Mouse (Mus musculus): ENCODE measurements around the gene Mapt. TPM values are rescaled to one million over a fixed set of nuclear protein-coding genes. Genes with fewer than 3 reads are reported as not detected.
A peak's percentile ranks its signal among the peaks of the same experiment; 100 is the strongest.

The Mapt gene
- polyA plus RNA-seq, 1 experiment from 2014 or later: 9.7 TPM

GRCm38 (mm10) chr11:104302628-104303027 is 71.4 kb downstream of the Mapt start:
- Histone ChIP-seq H3K36me3 (no peaks in the 10 kb centered on the region), H3K9me3 (no peaks in the 10 kb centered on the region), H3K4me3 (no peak overlapping the region), H3K4me1 (peaks cover 23% of the 10 kb centered on the region), H3K27ac (0 out of 2 replicates have a peak overlapping the region, but pooled peaks have one; percentile 11), H3K9ac (peak overlapping the region; percentile 16; the same call in 1 of the 2 replicates), H3K27me3 (no peaks in the 10 kb centered on the region), H3K4me2 (peak overlapping the region; percentile 42)
- no peak for ATAC-seq (ENCODE audit: insufficient number of reproducible peaks, insufficient read depth, low FRiP score, low TSS enrichment, low read depth)
- WGBS: 22% methylated on average over 12 of the region's 12 CpGs

- 17% methylated on average over 8 of the region's 8 CpGs for WGBS
- no peaks in the 10 kb centered on the region for H3K27me3 ChIP-seq
- peaks cover 23% of the 10 kb centered on the region for H3K4me1 ChIP-seq
- ATAC-seq (ENCODE audit: insufficient number of reproducible peaks, insufficient read depth, low FRiP score, low TSS enrichment, low read depth): no peak
- H3K36me3 ChIP-seq: no peaks in the 10 kb centered on the region
- H3K9me3 ChIP-seq: no peaks in the 10 kb centered on the region
- H3K27ac ChIP-seq: no peak overlapping the region
- no peak overlapping the region for H3K4me3 ChIP-seq
- no peak overlapping the region for H3K4me2 ChIP-seq
- no peak overlapping the region for H3K9ac ChIP-seq
These were observed 72.1 kb downstream of the Mapt start for GRCm38 (mm10) chr11:104303088-104303960.

DNA sequence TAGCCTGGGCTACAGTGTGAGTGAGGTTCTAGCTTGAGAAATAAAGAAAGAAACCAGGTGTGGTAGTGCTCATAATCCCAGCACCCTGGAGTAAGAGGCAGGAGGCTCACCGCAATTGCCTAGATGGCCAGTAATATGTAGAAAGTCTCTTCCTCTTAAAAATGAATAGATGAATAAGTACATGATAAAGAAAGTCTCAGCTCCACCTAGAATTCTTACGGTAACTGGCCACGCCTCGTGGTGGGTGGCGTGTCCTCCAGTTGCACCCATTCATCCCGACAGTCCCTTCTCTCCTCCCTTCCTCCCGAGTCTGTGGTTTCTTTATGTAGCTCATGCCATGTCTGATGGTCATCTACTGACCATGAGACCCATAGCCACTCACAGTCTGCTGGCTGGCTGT is 74.5 kb downstream of the Mapt start:
- ATAC-seq (ENCODE audit: insufficient number of reproducible peaks, insufficient read depth, low FRiP score, low TSS enrichment, low read depth): no peak

GRCm38 (mm10) chr11:104306483-104306882 is 75.3 kb downstream of the Mapt start:
- peaks cover 26% of the 10 kb centered on the region for H3K27me3 ChIP-seq
- H3K36me3 ChIP-seq: no peaks in the 10 kb centered on the region
- H3K9ac ChIP-seq: no peak overlapping the region
- no peak for ATAC-seq (ENCODE audit: insufficient number of reproducible peaks, insufficient read depth, low FRiP score, low TSS enrichment, low read depth)
- 93% methylated on average over 13 of the region's 13 CpGs for WGBS
- no peak overlapping the region for H3K4me3 ChIP-seq
- H3K9me3 ChIP-seq: no peaks in the 10 kb centered on the region
- no peak overlapping the region for H3K27ac ChIP-seq
- H3K4me1 ChIP-seq: peaks cover 19% of the 10 kb centered on the region
- H3K4me2 ChIP-seq: no peak overlapping the region

More for the DNA sequence above, 74.5 kb downstream of the Mapt start:
- peaks cover 21% of the 10 kb centered on the region for H3K27me3 ChIP-seq
- H3K4me2 ChIP-seq: no peak overlapping the region
- no peak overlapping the region for H3K4me3 ChIP-seq
- no peaks in the 10 kb centered on the region for H3K36me3 ChIP-seq
- H3K9ac ChIP-seq: no peak overlapping the region
- H3K4me1 ChIP-seq: peaks cover 19% of the 10 kb centered on the region
- 86% methylated on average over 7 of the region's 7 CpGs for WGBS
- no peaks in the 10 kb centered on the region for H3K9me3 ChIP-seq
- H3K27ac ChIP-seq: no peak overlapping the region

DNA sequence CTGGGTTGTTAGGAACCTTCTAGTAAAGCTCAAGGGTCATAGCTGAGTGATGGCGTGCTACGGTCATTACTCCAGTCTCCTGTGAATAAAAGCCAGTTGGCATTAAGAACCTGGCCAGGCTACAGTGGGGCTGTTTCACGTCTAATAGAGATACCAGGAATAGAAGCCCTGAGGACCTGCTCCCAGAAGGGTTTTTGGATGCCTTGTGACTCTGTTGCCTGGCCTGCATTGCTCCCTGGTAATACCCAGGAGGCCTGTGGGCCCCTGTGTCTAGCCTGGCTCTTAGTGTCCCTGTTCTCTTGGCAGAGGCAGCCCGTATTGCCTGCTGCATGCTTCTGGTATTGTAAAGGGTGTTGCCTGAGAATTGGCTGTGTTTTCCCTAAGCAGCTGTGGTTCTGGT is 75.9 kb downstream of the Mapt start:
- no peaks in the 10 kb centered on the region for H3K9me3 ChIP-seq
- H3K4me1 ChIP-seq: peaks cover 18% of the 10 kb centered on the region
- H3K4me3 ChIP-seq: no peak overlapping the region
- peaks cover 26% of the 10 kb centered on the region for H3K27me3 ChIP-seq
- H3K4me2 ChIP-seq: no peak overlapping the region
- H3K9ac ChIP-seq: no peak overlapping the region
- no peaks in the 10 kb centered on the region for H3K36me3 ChIP-seq
- no peak overlapping the region for H3K27ac ChIP-seq
- 67% methylated on average over 4 of the region's 4 CpGs for WGBS
- no peak for ATAC-seq (ENCODE audit: insufficient number of reproducible peaks, insufficient read depth, low FRiP score, low TSS enrichment, low read depth)

- H3K9ac ChIP-seq: no peak overlapping the region
- H3K4me1 ChIP-seq: peaks cover 3% of the 10 kb centered on the region; the same call in 1 of the 2 replicates
- no peak overlapping the region for H3K27ac ChIP-seq
- WGBS: 34% methylated on average over 12 of the region's 12 CpGs
- H3K4me2 ChIP-seq: peak overlapping the region; percentile 37
- no peak for ATAC-seq (ENCODE audit: insufficient number of reproducible peaks, insufficient read depth, low FRiP score, low TSS enrichment, low read depth)
- no peaks in the 10 kb centered on the region for H3K9me3 ChIP-seq
- peaks cover 26% of the 10 kb centered on the region for H3K27me3 ChIP-seq
- no peaks in the 10 kb centered on the region for H3K36me3 ChIP-seq
- H3K4me3 ChIP-seq: 0 out of 2 replicates have a peak overlapping the region, but pooled peaks have one; percentile 12
These were observed 78.4 kb downstream of the Mapt start for GRCm38 (mm10) chr11:104309377-104310225.

GRCm38 (mm10) chr11:104310226-104310887 is 79.2 kb downstream of the Mapt start:
- peak overlapping the region; percentile 37 for H3K4me2 ChIP-seq
- H3K9me3 ChIP-seq: no peaks in the 10 kb centered on the region
- H3K9ac ChIP-seq: no peak overlapping the region
- H3K36me3 ChIP-seq: no peaks in the 10 kb centered on the region
- 0 out of 2 replicates have a peak overlapping the region, but pooled peaks have one; percentile 12 for H3K4me3 ChIP-seq
- WGBS: 13% methylated on average over 23 of the region's 23 CpGs
- H3K27me3 ChIP-seq: peaks cover 26% of the 10 kb centered on the region
- no peak for ATAC-seq (ENCODE audit: insufficient number of reproducible peaks, insufficient read depth, low FRiP score, low TSS enrichment, low read depth)
- H3K27ac ChIP-seq: no peak overlapping the region
- H3K4me1 ChIP-seq: peaks cover 3% of the 10 kb centered on the region; the same call in 1 of the 2 replicates

DNA sequence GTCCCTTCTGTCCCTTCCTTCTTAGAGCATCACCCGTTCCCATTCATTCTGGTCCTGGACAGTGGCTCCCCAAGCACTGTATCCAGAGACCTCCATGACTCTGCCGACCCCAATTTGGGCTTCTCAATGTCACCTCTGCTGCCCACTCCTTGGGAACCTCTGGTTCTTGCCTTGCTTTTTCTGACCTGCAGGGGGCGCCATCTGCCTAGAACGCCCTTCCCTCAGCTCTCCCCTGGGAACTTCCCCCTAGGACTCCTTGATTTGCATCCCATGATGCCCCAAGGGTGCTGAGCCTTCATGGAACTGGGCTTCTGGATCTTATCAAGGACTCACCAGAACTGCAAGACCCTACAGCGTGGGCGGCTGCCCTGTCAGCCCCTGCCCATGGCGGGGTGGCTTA is 80.5 kb downstream of the Mapt start:
- peaks cover 26% of the 10 kb centered on the region for H3K27me3 ChIP-seq
- no peaks in the 10 kb centered on the region for H3K36me3 ChIP-seq
- no peak overlapping the region for H3K27ac ChIP-seq
- H3K4me1 ChIP-seq: peaks cover 3% of the 10 kb centered on the region; the same call in 1 of the 2 replicates
- no peaks in the 10 kb centered on the region for H3K9me3 ChIP-seq
- H3K4me3 ChIP-seq: no peak overlapping the region
- no peak overlapping the region for H3K4me2 ChIP-seq
- no peak overlapping the region for H3K9ac ChIP-seq
- WGBS: 76% methylated on average over 7 of the region's 7 CpGs
- no peak for ATAC-seq (ENCODE audit: insufficient number of reproducible peaks, insufficient read depth, low FRiP score, low TSS enrichment, low read depth)

GRCm38 (mm10) chr11:104315703-104316102 is 84.5 kb downstream of the Mapt start:
- H3K36me3 ChIP-seq: no peaks in the 10 kb centered on the region
- peaks cover 17% of the 10 kb centered on the region for H3K4me1 ChIP-seq
- H3K9ac ChIP-seq: no peak overlapping the region
- H3K9me3 ChIP-seq: no peaks in the 10 kb centered on the region
- peaks cover 5% of the 10 kb centered on the region; the same call in 1 of the 2 replicates for H3K27me3 ChIP-seq
- H3K27ac ChIP-seq: no peak overlapping the region
- WGBS: 6% methylated on average over 6 of the region's 6 CpGs
- H3K4me3 ChIP-seq: no peak overlapping the region
- no peak for ATAC-seq (ENCODE audit: insufficient number of reproducible peaks, insufficient read depth, low FRiP score, low TSS enrichment, low read depth)
- H3K4me2 ChIP-seq: no peak overlapping the region

DNA sequence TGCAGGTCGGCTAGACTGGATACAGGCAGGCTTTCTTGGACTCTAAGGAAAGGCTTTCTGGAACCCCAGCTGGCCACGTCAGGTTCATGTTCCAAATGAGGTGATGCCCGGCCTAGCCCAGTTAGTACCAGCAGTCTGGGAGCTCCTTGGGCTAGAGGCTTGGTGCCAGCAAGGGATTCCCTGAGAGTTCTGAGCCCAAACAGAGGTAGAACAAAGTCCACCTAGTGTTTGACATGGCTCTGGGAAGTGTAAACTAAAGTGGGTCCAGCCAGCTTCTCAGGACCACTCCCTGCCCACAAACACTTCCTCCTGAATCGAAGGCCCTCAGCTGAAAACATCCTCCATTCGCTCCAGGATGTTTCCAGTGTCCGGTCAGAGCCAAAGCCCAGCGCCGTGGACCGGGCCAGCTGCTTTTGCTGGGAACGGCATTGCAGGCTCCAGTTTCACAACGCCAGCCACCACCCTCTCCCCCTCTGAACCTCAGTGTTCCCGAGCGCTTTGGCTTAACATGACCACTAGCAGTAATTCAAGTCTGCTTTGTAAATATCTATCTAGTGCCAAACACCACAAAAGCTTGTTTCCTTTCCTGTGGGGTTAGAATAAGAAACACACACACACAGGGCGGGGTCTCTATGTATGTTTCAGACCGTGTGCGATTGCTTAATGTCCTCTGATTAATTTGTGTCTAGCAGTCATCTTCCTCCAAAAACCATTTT is 85.7 kb downstream of the Mapt start:
- H3K27ac ChIP-seq: no peak overlapping the region
- H3K36me3 ChIP-seq: no peaks in the 10 kb centered on the region
- peaks cover 17% of the 10 kb centered on the region for H3K4me1 ChIP-seq
- no peaks in the 10 kb centered on the region for H3K9me3 ChIP-seq
- H3K9ac ChIP-seq: no peak overlapping the region
- H3K4me2 ChIP-seq: peak overlapping the region; percentile 22; the same call in 1 of the 2 replicates
- H3K4me3 ChIP-seq: no peak overlapping the region
- H3K27me3 ChIP-seq: no peaks in the 10 kb centered on the region; the same call in 1 of the 2 replicates
- 61% methylated on average over 16 of the region's 16 CpGs for WGBS
- ATAC-seq (ENCODE audit: insufficient number of reproducible peaks, insufficient read depth, low FRiP score, low TSS enrichment, low read depth): no peak

Data from embryonic facial prominence, embryonic 13.5 days (tissue).